Mouse (Mus musculus): ENCODE measurements around the gene Tceanc2.

Gene Tceanc2

DNA sequence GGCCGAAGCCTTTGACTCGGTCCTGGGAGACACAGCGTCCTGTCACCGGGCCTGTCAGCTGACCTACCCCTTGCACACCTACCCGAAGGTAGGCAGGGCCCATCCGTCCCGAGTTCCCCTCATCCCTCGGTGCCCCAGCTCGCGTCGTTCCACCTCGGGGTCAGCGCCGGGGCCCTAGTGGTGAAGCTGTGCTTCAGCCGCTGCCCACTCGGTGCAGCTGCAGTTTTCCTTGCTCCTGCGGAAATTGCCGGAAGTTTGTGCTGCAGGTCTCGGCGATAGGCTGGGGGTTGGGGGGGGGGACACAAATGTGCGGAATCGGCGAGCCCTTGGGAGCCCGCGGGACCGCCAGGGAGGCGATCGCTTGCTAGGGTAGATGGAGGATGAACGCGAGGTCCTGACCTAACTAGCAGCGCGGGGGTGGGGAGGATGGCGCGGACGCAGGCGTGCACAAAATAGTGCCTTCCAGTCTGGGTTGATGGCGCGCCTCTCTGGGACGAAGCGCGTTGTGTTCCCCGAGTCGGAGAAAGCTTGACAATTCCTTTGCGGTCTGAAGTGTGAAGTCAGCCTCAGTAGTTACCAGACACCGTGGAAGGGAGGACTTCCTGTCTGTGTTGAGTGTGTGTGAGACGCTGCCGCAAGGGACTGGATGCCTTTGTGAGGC lies at the start of gene Tceanc2:
Gene Tceanc2 (minus strand): TSS at position 287 of the 661 bp plus-strand sequence.
- in situ Hi-C loops (cut with MseI, MboI), result no loop called here

DNA sequence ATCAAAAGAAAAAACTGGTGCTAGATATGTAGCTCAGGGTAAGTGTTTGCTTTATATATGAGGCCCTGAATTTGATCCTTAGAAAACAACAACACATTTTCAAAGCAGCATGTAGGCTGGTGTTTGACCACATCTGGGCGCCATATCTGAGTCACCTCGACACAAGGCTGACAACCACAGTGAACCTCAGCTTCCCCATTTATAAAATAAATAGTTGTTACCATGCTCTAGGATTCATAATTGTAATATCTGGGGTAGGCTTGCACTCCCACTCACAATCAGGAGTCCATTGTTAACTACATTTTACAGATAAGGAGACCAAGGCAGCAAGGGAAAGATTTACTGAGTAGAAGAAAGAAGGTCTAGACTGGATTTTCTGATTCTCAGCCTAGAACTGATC lies 47.4 kb upstream of the Tceanc2 start:
- in situ Hi-C loops (cut with MseI, MboI), result no loop called here

DNA sequence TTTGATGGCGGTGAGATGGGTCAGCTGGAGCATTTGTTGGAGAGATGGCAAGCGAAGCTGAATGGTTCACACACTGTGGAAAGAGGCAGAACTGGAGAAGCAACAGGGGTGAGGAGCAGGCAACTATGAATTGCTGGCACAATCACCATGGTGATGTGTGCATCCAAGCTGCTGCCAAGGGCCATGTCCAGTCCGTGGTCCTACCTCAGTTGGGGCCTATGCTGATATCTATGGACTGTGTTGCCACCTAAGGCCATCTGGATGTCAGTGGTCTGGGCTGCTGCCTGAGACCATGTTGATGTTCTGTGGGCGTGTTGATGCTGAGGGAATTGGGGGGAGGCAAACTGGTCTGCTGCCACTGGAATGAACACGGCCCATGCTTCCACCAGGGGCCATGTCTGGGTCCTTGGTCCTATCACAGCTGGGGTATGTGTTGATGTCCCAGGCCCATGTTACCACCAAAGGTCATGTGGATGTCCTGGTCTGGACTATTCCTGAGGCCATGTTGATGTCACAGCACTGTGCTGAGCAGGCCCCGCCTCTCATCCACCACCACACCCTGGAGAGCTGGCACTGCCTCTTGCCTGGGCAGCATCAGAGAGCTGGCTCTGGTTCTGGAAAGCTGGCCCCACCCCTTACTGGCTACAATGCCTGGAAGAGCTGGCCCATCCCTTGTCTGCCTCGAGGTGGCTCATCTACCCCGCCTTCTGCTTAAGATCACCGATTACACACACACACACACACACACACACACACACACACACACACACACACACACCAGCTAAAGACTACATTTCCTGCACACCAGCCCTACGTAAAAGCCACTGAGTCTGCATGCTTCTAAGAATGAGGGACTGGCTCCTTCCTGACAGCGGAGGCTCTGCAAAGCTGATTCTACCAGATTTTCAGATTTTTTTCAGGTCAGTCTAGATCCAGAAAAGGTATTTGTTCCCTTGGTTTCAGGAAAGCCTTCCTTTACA lies 44.6 kb upstream of the Tceanc2 start:
- in situ Hi-C loops (cut with MseI, MboI), result no loop called here

DNA sequence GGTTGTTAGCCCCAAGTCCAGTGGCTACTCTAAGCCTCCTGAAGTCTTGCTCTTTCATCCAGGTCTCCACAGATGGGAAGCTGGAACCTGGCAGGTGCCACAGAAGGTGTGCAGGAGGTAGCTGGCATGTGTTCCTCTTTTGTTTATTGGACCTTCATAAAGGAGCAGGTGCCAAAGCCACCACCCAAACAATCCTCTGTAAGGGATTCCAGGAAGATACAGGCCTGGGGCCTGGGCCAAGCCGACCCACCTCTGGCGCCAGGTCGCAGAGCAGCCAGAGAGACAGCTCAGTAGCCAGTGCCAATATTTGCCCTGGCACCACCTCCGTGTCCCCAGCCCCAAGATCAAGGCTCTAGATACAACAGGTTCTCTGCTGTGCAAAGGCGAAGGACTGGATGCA lies 42.6 kb upstream of the Tceanc2 start:
- in situ Hi-C loops (cut with MseI, MboI), result no loop called here

DNA sequence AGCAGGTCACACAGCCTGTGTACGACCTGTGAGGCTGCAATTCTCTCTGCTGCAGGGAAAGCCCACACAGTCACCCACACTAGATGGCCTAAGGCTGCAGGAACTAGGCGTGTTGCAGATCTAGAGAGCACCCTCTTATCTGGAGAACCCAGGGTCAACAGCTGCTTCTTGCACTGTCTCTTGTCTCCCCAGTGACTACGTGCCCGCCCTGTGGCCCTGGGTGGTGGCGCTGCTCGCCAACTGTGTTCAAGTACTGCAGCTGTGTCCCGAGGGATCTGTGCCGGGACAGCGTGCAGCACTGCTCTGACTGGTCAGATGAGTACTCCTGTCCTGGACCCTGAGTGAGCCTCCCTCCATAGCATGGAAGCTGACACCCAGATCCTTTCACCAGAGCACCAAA lies 38.7 kb upstream of the Tceanc2 start:
- in situ Hi-C loops (cut with MseI, MboI), result no loop called here

DNA sequence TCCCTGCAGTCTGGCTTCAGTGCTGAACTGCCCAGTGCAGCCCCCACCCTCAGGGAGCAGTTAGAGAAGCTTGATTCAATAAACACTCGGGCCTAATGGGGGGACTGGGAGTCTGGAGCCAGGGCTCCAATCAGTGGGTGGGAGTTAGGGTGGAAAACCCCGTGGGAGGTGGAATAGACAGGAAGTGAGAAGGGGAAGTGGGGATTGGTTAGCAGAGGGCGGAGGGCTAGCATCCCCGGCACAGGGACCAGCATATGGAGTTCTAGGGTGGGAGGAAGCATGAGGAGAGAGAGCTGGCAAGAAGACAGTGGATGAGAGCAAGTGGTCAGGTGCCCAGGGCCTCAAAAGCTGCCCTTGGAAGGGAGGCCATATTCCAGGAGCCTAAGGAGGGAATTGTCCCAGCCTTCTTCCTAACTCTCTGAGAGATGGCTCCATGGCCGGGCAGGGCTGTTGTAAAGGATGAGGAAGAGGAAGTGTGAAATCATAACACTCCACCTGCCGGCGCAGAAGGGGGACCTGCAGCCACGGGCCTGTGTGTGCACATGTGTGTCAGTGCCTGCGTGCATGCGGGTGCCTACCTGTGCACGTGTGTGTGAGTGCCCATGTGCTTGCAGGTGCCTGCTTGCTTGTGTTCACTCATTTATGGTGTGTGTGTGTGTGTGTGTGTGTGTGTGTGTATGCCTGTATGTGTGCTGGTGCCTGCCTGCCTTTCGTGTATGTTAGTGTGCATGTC lies 34.5 kb upstream of the Tceanc2 start:
- in situ Hi-C loops (cut with MseI, MboI), result no loop called here

DNA sequence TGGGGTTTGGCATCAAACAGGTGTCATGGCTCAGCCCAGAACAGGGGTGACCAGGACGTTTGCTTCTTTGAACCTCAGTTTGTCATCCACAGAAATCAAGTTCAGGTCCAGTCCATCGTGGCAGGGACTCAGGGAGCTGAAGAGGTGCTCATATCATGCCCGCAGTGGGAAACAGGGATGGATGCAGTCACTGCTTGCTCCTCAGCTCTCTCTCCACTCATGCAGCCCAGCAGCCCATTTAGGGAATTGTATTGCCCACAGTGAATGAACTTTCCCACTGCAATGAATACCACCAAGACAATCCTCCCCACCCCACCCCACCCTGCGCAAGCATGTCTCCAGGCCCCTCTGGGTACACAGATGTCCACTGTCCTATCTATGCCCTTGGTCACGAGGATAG lies 33.0 kb upstream of the Tceanc2 start:
- in situ Hi-C loops (cut with MseI, MboI), result no loop called here

DNA sequence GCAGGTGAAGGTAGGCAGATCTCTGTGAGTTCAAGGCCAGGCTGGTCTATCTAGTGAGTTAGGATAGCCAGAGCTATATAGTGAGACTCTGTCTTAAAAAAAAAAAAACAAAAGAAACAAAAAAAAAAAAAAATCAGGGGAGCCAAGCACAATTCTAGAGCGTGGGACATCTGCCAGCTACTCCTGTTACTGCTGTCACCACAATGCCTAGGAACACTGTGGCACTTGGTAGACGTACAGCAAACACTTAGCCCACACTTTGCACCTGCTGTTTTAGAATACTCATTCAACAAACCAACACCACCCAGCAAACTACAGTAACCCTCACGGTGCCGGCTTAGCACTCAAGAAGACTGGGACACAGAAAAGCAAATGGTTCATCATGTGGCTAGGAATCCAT lies 32.5 kb upstream of the Tceanc2 start:
- in situ Hi-C loops (cut with MseI, MboI), result no loop called here

DNA sequence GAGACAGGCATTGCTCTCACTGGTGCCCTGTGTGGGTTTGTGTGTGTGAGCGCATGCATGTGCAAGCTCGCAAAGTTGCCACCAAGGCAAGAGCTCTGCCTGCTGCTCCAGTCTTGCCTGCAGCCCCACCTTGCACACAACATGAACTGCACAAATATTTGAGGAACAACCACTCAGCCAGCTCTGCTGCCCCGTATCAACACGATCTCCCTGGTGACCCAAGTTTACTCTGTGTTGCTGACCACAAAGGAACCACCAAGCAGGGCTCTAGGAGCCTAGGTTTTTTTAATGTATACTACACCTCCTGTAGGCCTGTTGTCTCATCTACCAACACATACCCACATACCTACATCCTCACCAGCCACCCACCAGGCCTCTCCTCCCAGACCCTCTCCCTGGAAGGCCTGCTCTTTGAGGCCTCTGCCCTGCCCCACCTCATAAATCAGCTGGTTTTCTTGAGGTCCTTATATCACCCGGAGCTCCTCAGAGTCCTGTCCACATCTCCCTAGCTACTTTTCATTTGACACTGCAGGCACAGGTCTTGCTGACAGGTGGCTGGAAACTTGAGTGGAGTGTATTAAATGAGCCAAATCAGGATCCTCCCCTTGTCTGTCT lies 31.7 kb upstream of the Tceanc2 start:
- in situ Hi-C loops (cut with MseI, MboI), result no loop called here

DNA sequence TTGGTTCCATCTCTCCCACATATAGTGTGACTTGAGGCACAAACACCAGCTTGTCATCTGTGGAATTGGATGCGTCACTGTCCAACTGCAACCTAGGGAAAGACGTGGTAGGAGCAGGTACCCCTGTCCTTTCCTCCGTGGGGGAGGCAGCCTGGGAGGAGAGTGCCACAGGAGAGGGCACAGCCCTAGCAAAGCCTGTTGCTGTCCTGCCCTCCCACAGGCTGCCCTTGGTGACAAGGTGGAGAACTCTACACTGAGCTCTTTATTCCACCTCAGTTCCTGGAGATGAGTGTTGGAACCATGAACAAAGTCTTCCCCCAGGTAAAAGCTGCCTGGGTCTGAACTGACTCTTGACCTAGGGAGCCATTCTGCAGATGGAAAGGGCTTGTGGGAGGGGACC lies 30.0 kb upstream of the Tceanc2 start, which contains the start of gene Ldlrad1:
Gene Ldlrad1 (plus strand): TSS at position 301 of the 400 bp plus-strand sequence.
- in situ Hi-C loops (cut with MseI, MboI), result no loop called here

DNA sequence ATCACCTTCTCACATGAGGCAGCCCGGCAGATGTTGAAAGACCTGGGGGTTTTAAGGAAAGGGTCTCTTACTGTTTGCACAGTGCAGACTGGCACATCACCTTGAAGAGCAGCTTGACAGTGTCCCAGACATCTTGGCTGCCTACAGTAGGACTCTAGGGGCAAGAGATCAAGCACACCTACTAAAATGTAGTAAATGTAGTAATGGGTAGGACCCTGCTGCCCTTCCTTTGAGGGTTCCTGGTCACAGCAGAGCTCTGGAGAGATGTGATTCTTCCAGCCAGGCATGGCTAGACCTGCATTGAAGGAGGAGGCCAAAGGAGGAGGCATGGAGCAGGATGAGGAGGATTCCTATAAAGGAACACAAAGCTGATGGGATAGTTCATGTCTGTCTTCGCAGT lies 28.1 kb upstream of the Tceanc2 start:
- in situ Hi-C loops (cut with MseI, MboI), result no loop called here

DNA sequence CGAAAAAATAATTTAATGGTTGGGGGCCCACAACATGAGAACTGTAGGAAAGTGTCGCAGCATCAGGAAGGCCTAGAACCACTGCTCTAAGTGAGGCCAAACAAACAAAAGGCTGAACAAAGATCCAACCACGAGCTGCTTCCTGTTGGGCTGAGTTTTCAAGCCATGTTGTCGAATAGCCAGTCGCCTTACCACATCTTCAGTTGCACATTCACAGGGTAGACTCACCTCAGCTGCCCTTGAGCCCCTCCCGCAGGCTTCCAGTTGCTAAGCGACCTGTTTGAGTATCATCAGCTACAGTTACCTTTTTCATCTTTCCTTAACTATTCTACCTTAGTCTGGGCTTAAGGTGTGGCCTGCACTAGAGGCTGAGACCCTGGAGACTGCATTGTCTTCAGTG lies 24.1 kb upstream of the Tceanc2 start:
- in situ Hi-C loops (cut with MseI, MboI), result no loop called here

DNA sequence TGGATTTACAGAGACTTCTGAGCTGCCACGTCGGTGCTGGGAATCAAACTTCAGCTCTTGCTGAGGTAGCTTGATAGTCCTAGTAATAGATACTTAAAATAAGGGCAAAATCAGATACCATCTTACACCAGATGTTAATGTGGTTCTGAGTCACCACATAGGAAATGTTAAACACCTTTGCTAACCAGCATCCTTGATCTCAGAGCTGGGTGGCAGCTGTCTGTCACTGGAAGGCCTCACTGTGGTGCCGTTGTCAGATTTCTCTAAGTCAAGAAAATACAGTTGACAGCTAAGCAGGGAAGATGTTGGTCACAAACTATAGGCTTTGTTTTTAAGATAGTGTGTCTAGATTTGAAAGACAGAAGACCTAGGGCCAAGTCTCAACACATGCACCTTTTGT lies 22.9 kb upstream of the Tceanc2 start:
- in situ Hi-C loops (cut with MseI, MboI), result no loop called here

DNA sequence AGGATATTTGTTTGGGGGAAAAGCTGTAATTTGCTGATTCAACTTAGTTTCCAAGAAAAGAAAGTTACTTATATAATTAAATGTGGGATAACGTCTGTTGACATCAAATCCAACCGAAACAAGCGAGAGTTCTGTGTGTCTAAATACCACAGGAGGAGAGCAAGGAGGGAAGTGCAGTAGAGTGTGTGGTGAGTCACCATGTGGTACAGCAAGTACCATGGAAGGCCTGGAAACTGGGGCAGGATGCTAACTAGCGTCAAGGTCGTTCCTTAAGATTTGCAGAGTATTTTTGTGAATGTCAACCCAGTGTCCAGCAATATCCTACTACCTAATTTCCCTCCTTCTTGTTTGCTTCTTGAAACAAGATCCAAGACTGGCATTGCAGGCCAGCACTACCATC lies 19.2 kb upstream of the Tceanc2 start:
- in situ Hi-C loops (cut with MseI, MboI), result no loop called here

DNA sequence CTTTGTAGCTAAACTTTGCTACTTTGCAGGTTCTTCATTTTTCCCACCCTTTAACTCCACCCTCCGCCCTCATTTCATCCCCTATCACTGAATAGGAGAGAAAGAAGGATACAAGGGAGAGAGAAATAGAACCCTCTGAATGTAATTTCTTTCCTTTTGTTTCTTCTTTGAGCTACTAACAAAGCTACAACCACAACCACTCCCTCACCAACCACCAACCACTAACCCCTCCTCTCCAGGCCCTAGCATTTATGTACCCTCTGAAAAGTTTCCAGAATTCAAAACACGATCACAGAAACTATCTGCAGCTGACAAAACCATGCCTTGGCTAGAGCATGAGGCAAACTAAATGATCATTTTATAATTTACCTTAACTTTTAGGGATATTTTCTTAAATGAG lies 17.5 kb upstream of the Tceanc2 start:
- in situ Hi-C loops (cut with MseI, MboI), result no loop called here

DNA sequence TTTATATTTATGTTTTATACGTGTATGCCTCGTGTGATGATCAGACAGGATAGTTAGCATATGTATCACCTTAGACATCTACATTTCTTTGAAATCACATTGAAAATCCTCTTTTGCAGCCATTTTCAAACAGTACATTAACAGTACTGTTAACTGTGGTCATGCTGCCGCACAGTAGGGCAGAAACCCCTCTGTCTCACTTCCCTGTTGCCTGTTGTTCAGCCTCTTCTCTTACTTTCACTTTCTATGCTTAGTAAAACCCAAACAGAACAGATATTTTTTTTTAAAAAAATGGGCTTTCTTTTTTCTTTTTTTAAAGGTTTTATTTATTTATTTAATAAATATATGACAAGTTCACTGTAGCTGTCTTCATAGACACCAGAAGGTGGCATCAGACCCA lies 14.9 kb upstream of the Tceanc2 start:
- in situ Hi-C loops (cut with MseI, MboI), result no loop called here

DNA sequence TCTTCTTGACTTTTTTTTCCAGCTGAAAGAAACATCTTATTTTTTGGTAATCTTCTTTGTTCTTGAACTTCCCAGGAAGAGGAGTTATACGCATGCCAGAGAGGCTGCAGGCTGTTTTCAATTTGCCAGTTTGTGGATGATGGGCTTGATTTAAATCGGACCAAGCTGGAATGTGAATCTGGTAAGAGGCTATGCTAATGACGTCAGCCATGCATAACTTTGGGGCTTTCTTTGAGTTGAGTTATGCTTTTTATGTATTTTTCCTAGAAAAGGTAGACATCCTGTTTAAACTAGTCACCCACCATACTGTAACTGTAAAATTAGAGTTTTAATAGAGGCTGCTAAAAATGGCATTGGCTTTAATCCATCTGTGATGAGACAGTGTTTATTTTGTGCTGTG lies 6.8 kb upstream of the Tceanc2 start:
- in situ Hi-C loops (cut with MseI, MboI), result no loop called here

DNA sequence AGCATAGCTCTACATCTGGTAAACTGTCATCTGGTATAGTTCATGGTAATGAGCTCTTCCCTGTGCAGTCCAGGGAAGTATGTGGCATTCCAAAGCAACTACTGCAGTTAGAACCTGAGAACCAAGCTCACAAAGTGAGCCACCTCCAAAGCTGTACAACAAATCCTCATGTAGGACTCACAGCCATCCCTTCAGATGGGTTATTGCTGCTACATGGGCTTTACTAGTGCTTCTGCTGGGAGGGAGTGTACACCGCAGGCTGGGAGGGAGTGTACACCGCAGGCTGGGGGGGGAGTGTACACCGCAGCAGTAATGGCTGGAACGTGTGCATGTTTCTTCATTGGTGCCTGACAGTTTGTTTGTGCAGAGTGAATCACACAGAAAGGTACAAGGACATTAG lies 4.3 kb upstream of the Tceanc2 start:
- in situ Hi-C loops (cut with MseI, MboI), result no loop called here

DNA sequence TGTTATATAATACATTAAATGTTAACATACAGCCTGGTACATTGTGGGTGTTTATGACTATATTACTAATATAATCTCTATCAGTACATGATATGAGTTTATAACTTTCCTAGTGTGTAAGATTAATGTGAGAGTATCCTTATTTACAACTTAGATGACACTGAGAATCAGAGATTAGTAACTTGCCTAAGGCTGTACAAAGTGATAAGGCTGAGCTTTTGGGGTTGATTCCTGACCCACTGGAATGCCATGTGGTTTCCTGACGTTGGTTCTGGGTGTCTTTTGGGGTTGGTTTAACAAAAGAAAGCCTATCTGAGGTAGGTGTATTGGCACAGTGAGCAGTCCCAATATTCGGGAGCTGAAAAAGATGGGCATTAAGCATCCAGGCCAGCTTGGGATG lies 3.9 kb upstream of the Tceanc2 start:
- in situ Hi-C loops (cut with MseI, MboI), result no loop called here

DNA sequence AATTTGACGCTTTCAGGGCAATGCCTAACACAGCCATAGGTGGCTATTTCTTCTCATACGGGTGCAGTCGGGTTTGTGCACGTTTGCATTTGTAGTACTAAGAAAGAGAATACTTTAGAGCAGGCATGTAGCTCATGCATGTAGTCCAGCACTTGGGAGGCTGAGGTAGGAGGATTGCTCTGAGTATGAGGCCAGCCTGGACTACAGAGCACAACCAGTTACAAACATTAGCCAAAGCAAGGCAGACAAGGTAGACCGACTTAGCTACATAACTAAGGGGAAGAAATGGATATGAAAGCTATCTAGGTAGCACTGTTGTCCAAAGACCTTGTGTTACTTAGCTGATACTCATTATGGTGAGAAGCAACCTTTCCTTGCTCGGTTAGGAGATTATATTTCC lies 3.0 kb upstream of the Tceanc2 start:
- in situ Hi-C loops (cut with MseI, MboI), result no loop called here

DNA sequence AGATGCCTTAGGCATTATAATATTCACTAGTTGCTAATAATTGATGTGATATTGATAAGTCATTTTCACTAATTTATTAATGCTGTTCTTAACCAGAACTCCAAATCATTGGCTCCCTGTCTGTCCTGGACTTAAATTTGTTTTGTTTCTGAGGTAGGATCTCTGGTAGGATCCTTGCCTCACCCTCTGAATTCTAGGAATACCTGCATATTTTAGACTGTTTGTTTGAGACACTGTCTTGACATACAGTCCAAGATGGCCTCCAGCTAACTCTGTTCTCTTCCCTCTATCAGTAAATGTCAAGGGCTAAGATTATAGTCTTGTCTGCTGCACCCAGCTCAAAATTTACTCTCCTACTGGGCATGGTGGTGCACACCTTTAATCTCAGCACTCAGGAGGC lies 1.8 kb upstream of the Tceanc2 start:
- in situ Hi-C loops (cut with MseI, MboI), result no loop called here

DNA sequence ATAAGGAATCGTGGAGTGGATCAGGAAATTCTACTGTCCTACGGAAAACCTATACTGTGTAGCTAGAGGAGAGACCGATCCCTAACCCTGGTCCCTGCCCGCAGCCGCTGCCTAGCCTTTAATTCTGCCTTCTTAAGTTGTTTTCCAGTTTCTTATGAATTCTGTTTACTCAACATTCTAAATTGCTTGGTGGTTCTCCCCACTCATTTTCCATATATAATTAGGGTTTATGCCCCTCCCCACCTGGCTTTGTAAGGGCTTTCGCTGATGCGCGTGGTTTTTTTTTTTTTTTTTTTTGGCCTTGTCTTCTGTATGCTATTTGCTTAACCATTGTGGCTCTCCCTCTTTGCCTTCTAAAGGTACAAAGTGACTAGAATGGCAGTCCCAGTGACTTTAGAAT lies 645 bp upstream of the Tceanc2 start:
- in situ Hi-C loops (cut with MseI, MboI), result no loop called here
